Mouse (Mus musculus) forebrain, postnatal 0 days (tissue): ENCODE data around the gene Apoa1. TPM values are rescaled to one million over a fixed set of nuclear protein-coding genes. Genes with fewer than 3 reads are reported as not detected.

Source experiments
- ATAC-seq: fragments of 200-750 bp; cut with Nextera tagmentation; 2 replicates; pipeline ENCODE4 v1.8.0; 2017; ENCODE audit warnings: mild to moderate bottlenecking, moderate library complexity
- DNase-seq: peaks from one replicate; pipeline ENCODE4 v3.0.0-alpha.2; 2015
- H3K27ac ChIP-seq: fragments of 300-500 bp; sonication (generic); 2 replicates; pipeline ENCODE4 v1.5.1; 2014; ENCODE audit warnings: low read depth, mild to moderate bottlenecking, antibody characterized with exemption, low read length, moderate library complexity, mixed read lengths
- H3K27me3 ChIP-seq: fragments of 300-500 bp; sonication (generic); 2 replicates; pipeline ENCODE4 v1.6.1; 2014; ENCODE audit warnings: mild to moderate bottlenecking, low read length, mixed read lengths; ENCODE audit not compliant: insufficient read depth
- H3K36me3 ChIP-seq: fragments of 300-500 bp; sonication (generic); 2 replicates; pipeline ENCODE4 v1.6.1; 2014; ENCODE audit warnings: mild to moderate bottlenecking, moderate library complexity; ENCODE audit not compliant: insufficient read depth
- H3K4me1 ChIP-seq: fragments of 300-500 bp; sonication (generic); 2 replicates; pipeline ENCODE4 v1.6.1; 2014; ENCODE audit warnings: antibody characterized with exemption; ENCODE audit not compliant: insufficient read depth
- H3K4me2 ChIP-seq: fragments of 300-500 bp; sonication (generic); 2 replicates; pipeline ENCODE4 v1.6.1; 2014; ENCODE audit warnings: low read depth, mild to moderate bottlenecking, moderate library complexity
- H3K4me3 ChIP-seq: fragments of 300-500 bp; sonication (generic); 2 replicates; pipeline ENCODE4 v1.5.1; 2014; ENCODE audit warnings: low read depth, low read length, mixed read lengths
- H3K9ac ChIP-seq: fragments of 300-500 bp; sonication (generic); 2 replicates; pipeline ENCODE4 v1.6.1; 2014; ENCODE audit warnings: mild to moderate bottlenecking
- H3K9me3 ChIP-seq: fragments of 300-500 bp; sonication (generic); 2 replicates; pipeline ENCODE4 v1.6.1; 2016; ENCODE audit warnings: low read length
- CTCF ChIP-seq: sonication (generic); IDR thresholded peaks from 2 replicates; pipeline ENCODE4 v1.5.1; 2016; ENCODE audit warnings: antibody characterized with exemption, control low read depth, low read depth
- WGBS: fragments of 180-500 bp; shearing (Covaris S2); extraction: QIAGEN DNeasy Blood & Tissue Kit; methylation state at CpG from one replicate; pipeline ENCODE4 v1.1.7; 2014; 5-methylcytosine and 5-hydroxymethylcytosine counted together
- polyA plus RNA-seq: library from polyadenylated mRNA; unstranded; fragments of >200 nt; fragmentation: Nextera tagmentation; extraction: Ambion mirVana; gene quantifications from 2 replicates; pipeline ENCODE4 v1.2.1, GENCODE M21; 2015
- total RNA-seq: library from RNA; depleted of rRNA; stranded (reverse); fragments of >200 nt; gene quantifications from 2 replicates; pipeline ENCODE4 v1.2.3, GENCODE M21; 2014

Apoa1 gene
- total and polyA plus RNA-seq, 2 experiments from 2014 or later: 1.1 to 3.0 TPM

GRCm38 (mm10) chr9:46198461-46198860 lies 29.9 kb upstream of the Apoa1 start:
- no peaks in the 10 kb centered on the region for H3K4me1 ChIP-seq
- no peak for DNase-seq
- H3K4me2 ChIP-seq: no peak overlapping the region
- H3K9ac ChIP-seq: no peak overlapping the region
- H3K9me3 ChIP-seq: no peaks in the 10 kb centered on the region
- peaks cover 34% of the 10 kb centered on the region for H3K36me3 ChIP-seq
- H3K27me3 ChIP-seq: no peaks in the 10 kb centered on the region
- no peak overlapping the region for H3K4me3 ChIP-seq
- 82% methylated on average over 9 of the region's 9 CpGs for WGBS
- no peak overlapping the region for H3K27ac ChIP-seq
- ATAC-seq: no peak
- TF ChIP-seq CTCF: no peak

GRCm38 (mm10) chr9:46198936-46199335 lies 29.4 kb upstream of the Apoa1 start:
- 78% methylated on average over 7 of the region's 7 CpGs for WGBS
- Histone ChIP-seq H3K36me3 (peaks cover 35% of the 10 kb centered on the region), H3K4me2 (no peak overlapping the region), H3K27me3 (no peaks in the 10 kb centered on the region), H3K4me3 (no peak overlapping the region), H3K9me3 (no peaks in the 10 kb centered on the region), H3K27ac (no peak overlapping the region), H3K9ac (no peak overlapping the region), H3K4me1 (no peaks in the 10 kb centered on the region)
- ATAC-seq: no peak
- no peak for TF ChIP-seq CTCF
- no peak for DNase-seq

GRCm38 (mm10) chr9:46199609-46200008 lies 28.8 kb upstream of the Apoa1 start:
- ATAC-seq (no peak), DNase-seq (no peak)
- H3K27me3 ChIP-seq: no peaks in the 10 kb centered on the region
- H3K9me3 ChIP-seq: no peaks in the 10 kb centered on the region
- H3K4me3 ChIP-seq: no peak overlapping the region
- no peak overlapping the region for H3K27ac ChIP-seq
- H3K9ac ChIP-seq: no peak overlapping the region
- no peak overlapping the region for H3K4me2 ChIP-seq
- H3K4me1 ChIP-seq: no peaks in the 10 kb centered on the region
- 83% methylated on average over 2 of the region's 2 CpGs for WGBS
- no peak for TF ChIP-seq CTCF
- H3K36me3 ChIP-seq: peaks cover 42% of the 10 kb centered on the region

- Histone ChIP-seq H3K9me3 (no peaks in the 10 kb centered on the region), H3K27me3 (no peaks in the 10 kb centered on the region), H3K4me1 (no peaks in the 10 kb centered on the region), H3K9ac (no peak overlapping the region), H3K27ac (no peak overlapping the region), H3K4me3 (no peak overlapping the region), H3K36me3 (peaks cover 58% of the 10 kb centered on the region), H3K4me2 (no peak overlapping the region)
- TF ChIP-seq CTCF: no peak
- DNase-seq: no peak
- ATAC-seq: no peak
- 83% methylated on average over 10 of the region's 10 CpGs for WGBS
Measured at GRCm38 (mm10) chr9:46206834-46207500, 21.4 kb upstream of the Apoa1 start.

- H3K9ac ChIP-seq: no peak overlapping the region
Measured at GRCm38 (mm10) chr9:46207501-46207869, 20.9 kb upstream of the Apoa1 start.

GRCm38 (mm10) chr9:46208401-46208974 lies 19.9 kb upstream of the Apoa1 start:
- Histone ChIP-seq H3K27ac (no peak overlapping the region), H3K36me3 (peaks cover 60% of the 10 kb centered on the region), H3K4me3 (no peak overlapping the region), H3K9ac (no peak overlapping the region), H3K4me1 (no peaks in the 10 kb centered on the region), H3K9me3 (no peaks in the 10 kb centered on the region), H3K4me2 (no peak overlapping the region), H3K27me3 (no peaks in the 10 kb centered on the region)
- no peak for ATAC-seq
- no peak for DNase-seq
- no peak for TF ChIP-seq CTCF
- WGBS: 90% methylated on average over 13 of the region's 13 CpGs

More at GRCm38 (mm10) chr9:46207501-46207869, 20.9 kb upstream of the Apoa1 start:
- H3K27ac ChIP-seq: no peak overlapping the region
- no peaks in the 10 kb centered on the region for H3K27me3 ChIP-seq
- no peak for ATAC-seq
- no peak overlapping the region for H3K4me3 ChIP-seq
- 91% methylated on average over 6 of the region's 6 CpGs for WGBS
- H3K36me3 ChIP-seq: peaks cover 60% of the 10 kb centered on the region
- DNase-seq: no peak
- no peaks in the 10 kb centered on the region for H3K4me1 ChIP-seq
- H3K4me2 ChIP-seq: no peak overlapping the region
- no peak for TF ChIP-seq CTCF
- no peaks in the 10 kb centered on the region for H3K9me3 ChIP-seq

- no peak for ATAC-seq
- no peak overlapping the region for H3K9ac ChIP-seq
- H3K27me3 ChIP-seq: no peaks in the 10 kb centered on the region
- H3K4me1 ChIP-seq: no peaks in the 10 kb centered on the region
- H3K36me3 ChIP-seq: peaks cover 45% of the 10 kb centered on the region
- H3K27ac ChIP-seq: no peak overlapping the region
- no peak for TF ChIP-seq CTCF
- no peak for DNase-seq
- H3K4me3 ChIP-seq: no peak overlapping the region
- H3K4me2 ChIP-seq: no peak overlapping the region
- H3K9me3 ChIP-seq: no peaks in the 10 kb centered on the region
- 93% methylated on average over 12 of the region's 12 CpGs for WGBS
Measured at GRCm38 (mm10) chr9:46210473-46210872, 17.9 kb upstream of the Apoa1 start.
